Mouse (Mus musculus) testis, postnatal 14 days (tissue): ENCODE data around the gene Slc13a1.

Experiments
- DNase-seq: peaks from one replicate; pipeline ENCODE4 v3.0.0; 2021; ENCODE audit warnings: low spot score

Slc13a1 gene

DNA sequence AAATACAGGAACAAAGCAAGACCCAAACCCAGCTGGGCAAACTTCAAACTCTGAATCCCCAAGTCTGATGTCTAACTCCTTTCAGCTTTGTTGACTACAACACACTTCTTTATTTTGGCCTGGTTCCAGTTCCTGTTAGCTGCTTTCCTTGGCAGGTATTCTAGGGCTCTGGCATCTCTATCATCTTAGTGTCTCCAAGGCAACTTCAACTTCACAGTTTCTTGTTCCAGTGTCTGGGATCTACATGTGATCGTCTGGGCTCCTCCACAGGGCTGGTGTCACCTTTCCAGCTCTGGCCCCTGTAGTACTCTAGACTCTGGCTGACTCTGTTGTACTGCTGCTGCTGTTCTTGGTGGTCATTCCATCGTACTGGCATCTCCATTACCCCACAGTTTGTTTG is 91.8 kb downstream of the Slc13a1 start:
- DNase-seq, result no peak

DNA sequence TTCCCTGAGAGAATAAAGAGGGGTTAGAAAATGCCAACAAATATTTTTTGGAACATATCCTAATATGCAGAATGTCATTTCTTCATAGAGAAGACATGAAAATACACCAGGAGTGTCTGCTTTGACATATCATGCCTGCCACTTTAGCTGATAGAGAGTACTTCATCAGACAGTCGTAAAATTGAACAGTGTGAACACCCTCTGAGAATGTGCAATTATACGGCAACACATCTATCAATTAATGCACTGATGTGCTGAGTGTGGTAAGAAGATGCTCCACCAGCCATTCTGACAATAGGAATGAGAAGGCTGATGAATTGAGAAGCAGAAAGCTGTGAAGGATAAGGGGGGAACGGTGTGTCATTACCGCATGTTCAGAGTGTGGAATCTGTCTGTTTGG is 95.1 kb downstream of the Slc13a1 start:
- DNase-seq, result no peak

DNA sequence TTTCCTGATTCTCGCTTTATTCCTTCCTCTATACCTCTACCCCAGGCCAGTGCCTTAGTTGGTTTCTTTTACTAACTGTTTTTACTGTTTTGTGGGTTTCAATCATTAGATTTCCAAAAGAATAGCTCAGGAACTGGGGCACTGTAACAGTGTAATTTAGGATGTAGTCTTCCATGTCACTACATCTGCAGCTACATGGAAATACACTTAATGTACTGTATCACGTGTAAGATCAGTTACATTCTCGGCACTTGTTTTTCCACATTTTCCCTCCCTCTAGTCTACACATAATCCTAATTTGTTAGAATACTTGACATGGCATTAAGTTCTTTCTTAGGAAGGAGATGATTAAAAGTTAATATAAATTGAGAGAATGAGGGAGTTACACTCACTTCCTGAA is 108.1 kb downstream of the Slc13a1 start:
- no peak for DNase-seq

DNA sequence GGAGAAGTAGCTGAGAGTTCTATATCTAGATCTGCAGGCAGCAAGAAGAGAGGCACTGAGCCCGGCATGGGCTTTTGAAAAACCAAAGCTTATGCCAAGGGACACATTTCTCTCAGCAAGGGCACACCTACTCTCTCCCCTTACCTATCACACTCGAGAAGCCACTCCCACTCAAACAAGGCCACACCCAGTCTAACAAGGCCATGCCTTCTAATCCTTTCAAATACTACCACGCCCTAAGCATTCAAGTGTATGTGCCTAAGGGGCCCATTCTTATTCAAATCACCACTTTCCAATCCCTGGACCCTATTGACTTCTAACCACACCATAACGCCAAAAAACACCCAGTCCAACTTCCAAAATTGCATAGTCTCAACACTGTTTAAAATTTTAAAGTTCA is 112.8 kb downstream of the Slc13a1 start:
- no peak for DNase-seq

DNA sequence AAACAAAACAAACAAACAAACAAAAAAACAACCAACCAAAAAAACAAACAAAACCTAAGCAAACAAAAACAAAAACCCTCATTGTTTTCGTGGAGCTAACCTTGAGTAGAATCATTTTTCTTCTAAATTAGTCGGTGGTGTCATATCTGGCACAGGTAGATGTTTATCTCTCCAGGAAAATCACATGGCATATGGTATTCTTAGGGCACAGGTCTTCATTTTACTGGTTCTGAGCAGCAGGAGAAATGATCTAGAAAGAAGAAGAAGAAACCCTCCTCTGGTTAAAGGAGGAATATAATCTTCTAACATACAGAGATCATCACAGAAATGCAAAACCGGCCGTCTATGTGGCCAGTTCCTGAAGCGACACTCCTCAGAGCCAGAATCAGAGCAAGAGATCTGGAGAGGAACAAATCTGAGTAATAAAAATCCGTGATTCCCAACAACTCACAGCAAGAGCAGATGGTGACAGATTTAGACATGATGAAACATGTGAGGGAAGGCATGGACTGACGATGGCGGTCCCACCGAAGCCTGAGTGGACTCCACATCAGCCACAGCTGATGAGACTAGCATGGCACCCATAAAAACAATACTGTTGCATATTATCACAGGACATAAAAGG is 113.7 kb downstream of the Slc13a1 start:
- DNase-seq, result no peak

DNA sequence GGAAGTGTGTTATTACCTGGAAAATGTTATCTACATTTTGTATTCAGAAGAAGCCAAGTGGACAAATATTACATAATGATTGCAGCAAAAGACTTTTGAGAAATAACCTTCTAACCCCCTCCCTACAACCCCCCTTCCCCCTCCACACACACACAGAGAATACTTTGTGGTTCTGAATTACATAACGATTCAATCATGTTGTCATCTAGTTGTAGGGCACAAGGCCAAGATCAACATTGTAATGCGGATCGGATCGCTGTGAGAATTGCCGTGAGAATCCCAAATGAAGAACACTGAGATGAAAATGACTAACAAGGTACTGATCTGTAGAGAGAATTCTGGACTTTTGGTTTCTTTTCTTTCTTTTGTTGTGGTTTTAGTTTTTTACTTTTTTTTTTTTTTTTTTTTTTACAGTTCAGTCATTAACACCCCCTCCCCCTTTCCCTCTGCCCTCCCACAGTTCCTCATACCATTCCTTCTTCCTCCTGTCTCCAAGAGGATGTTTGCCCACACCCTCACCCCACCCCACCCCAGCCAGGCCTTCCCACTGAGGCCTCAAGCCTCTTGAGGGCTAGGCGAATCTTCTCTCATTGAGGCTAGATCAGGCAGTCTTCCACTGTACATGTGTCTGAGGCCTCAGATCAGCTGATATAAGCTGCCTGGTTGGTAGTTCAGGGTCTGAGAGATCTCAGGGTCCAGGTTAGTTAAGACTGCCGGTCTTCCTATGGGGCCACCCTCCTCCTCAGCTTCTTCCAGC is 120.7 kb downstream of the Slc13a1 start:
- DNase-seq, result no peak

DNA sequence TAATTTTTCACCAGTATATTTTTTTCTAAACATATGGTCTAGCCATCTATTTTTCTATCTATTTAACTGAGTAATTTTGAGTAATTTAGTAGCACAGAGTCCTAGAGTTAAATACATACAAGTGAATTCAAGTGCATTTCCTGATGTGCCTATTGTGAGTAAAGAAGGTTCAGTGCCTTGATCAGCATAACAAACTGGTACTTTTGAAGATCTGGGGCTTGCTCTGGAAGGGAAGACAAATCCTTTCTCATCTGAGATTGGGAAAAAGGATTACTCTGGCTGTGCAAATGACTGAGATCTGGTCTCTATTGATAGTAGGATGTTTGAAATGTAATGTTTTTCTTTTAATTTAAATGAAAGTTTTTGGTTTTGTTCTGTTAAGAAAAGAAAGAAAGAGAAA is 124.4 kb downstream of the Slc13a1 start:
- DNase-seq, result no peak
